Mouse (Mus musculus) ES-Bruce4 (cell line): ENCODE measurements around the gene Erh.

Experiments used
- CTCF ChIP-seq: IDR thresholded peaks from one replicate; pipeline ENCODE4 v1.8.1; 2011; ENCODE audit warnings: low read depth, low read length
- EP300 ChIP-seq: IDR thresholded peaks from 2 replicates; pipeline ENCODE4 v1.6.1; 2011; ENCODE audit warnings: low read depth, low read length; ENCODE audit not compliant: insufficient read depth
- POLR2A ChIP-seq: IDR thresholded peaks from one replicate; pipeline ENCODE4 v1.8.1; 2011; ENCODE audit warnings: low read length; ENCODE audit not compliant: insufficient read depth

- no peak for TF ChIP-seq CTCF
- TF ChIP-seq POLR2A = no peak
- no peak for TF ChIP-seq EP300
Observed at GRCm38 (mm10) chr12:80609928-80610327, 34.2 kb downstream of the Erh start.
